Mouse (Mus musculus) forebrain, postnatal 0 days (tissue): ENCODE results near the gene Slc6a2. TPM values are rescaled to one million over a fixed set of nuclear protein-coding genes. Genes with fewer than 3 reads are reported as not detected.
A peak's percentile ranks its signal among the peaks of the same experiment; 100 is the strongest.

Experiments used
- ATAC-seq: fragments of 200-750 bp; cut with Nextera tagmentation; 2 replicates; pipeline ENCODE4 v1.8.0; 2017; ENCODE audit warnings: mild to moderate bottlenecking, moderate library complexity
- DNase-seq: peaks from one replicate; pipeline ENCODE4 v3.0.0-alpha.2; 2015
- H3K27ac ChIP-seq: fragments of 300-500 bp; sonication (generic); 2 replicates; pipeline ENCODE4 v1.5.1; 2014; ENCODE audit warnings: low read depth, mild to moderate bottlenecking, antibody characterized with exemption, low read length, moderate library complexity, mixed read lengths
- H3K27me3 ChIP-seq: fragments of 300-500 bp; sonication (generic); 2 replicates; pipeline ENCODE4 v1.6.1; 2014; ENCODE audit warnings: mild to moderate bottlenecking, low read length, mixed read lengths; ENCODE audit not compliant: insufficient read depth
- H3K36me3 ChIP-seq: fragments of 300-500 bp; sonication (generic); 2 replicates; pipeline ENCODE4 v1.6.1; 2014; ENCODE audit warnings: mild to moderate bottlenecking, moderate library complexity; ENCODE audit not compliant: insufficient read depth
- H3K4me1 ChIP-seq: fragments of 300-500 bp; sonication (generic); 2 replicates; pipeline ENCODE4 v1.6.1; 2014; ENCODE audit warnings: antibody characterized with exemption; ENCODE audit not compliant: insufficient read depth
- H3K4me2 ChIP-seq: fragments of 300-500 bp; sonication (generic); 2 replicates; pipeline ENCODE4 v1.6.1; 2014; ENCODE audit warnings: low read depth, mild to moderate bottlenecking, moderate library complexity
- H3K4me3 ChIP-seq: fragments of 300-500 bp; sonication (generic); 2 replicates; pipeline ENCODE4 v1.5.1; 2014; ENCODE audit warnings: low read depth, low read length, mixed read lengths
- H3K9ac ChIP-seq: fragments of 300-500 bp; sonication (generic); 2 replicates; pipeline ENCODE4 v1.6.1; 2014; ENCODE audit warnings: mild to moderate bottlenecking
- H3K9me3 ChIP-seq: fragments of 300-500 bp; sonication (generic); 2 replicates; pipeline ENCODE4 v1.6.1; 2016; ENCODE audit warnings: low read length
- CTCF ChIP-seq: sonication (generic); IDR thresholded peaks from 2 replicates; pipeline ENCODE4 v1.5.1; 2016; ENCODE audit warnings: antibody characterized with exemption, control low read depth, low read depth
- WGBS: fragments of 180-500 bp; shearing (Covaris S2); extraction: QIAGEN DNeasy Blood & Tissue Kit; methylation state at CpG from one replicate; pipeline ENCODE4 v1.1.7; 2014; 5-methylcytosine and 5-hydroxymethylcytosine counted together
- polyA plus RNA-seq: library from polyadenylated mRNA; unstranded; fragments of >200 nt; fragmentation: Nextera tagmentation; extraction: Ambion mirVana; gene quantifications from 2 replicates; pipeline ENCODE4 v1.2.1, GENCODE M21; 2015
- total RNA-seq: library from RNA; depleted of rRNA; stranded (reverse); fragments of >200 nt; gene quantifications from 2 replicates; pipeline ENCODE4 v1.2.3, GENCODE M21; 2014; rRNA removed

Slc6a2 gene
- 0.08 TPM in 1 of 2 replicates, not detected in the other for total RNA-seq
- polyA plus RNA-seq, result not detected in 2 replicates

DNA sequence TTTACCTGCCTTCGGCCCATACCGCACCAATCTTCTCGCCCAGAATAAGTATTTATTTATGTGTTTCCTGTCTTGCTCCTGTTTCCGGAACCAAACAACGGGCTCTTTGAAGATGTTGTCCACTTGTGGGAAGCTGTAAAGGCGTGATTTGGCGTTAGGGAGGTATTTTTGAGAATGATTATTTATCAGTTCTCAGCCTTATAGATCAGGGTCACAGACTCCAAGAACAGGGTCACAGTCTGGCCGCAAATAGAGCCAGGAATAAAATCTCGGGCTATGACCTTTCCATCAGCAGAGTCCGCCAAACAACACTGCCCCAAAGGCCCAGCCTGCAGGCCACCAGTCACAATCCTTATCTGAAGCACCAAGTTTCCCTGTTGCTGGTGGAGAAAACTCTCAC, at the start of gene Slc6a2:
TSS of gene Slc6a2 (plus strand) at position 301 of the 400 bp plus-strand sequence.
- DNase-seq (no peak), ATAC-seq (no peak)
- Histone ChIP-seq H3K4me2 (peak within 1 kb of the TSS; percentile 63), H3K9ac (no peak within 1 kb of the TSS), H3K27me3 (peaks cover 39% of the 10 kb centered on the region), H3K36me3 (no peaks in the 10 kb centered on the region), H3K4me1 (no peaks in the 10 kb centered on the region), H3K9me3 (no peaks in the 10 kb centered on the region), H3K27ac (no peak within 1 kb of the TSS), H3K4me3 (peak within 1 kb of the TSS; percentile 34)
- TF ChIP-seq CTCF, result no peak
- 76% methylated on average over 10 of the region's 10 CpGs for WGBS

DNA sequence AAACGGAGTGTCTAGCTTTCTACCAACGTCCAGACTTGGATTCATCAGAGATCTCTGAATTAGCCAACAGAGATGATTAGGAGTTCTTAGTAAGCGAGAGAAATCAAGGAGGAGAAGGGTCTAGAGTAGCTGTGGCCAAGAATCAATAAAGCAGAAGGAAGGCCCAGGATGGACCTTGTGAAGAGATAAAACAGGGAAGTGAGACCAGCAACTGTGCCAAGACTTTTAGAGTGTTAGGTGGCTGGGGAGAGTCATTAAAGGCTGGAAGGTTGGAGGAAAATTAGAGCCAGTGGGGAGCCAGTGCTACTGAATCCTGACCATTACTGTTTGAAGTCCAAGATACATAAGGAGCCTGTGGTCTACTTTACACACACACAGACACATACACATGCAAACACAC, 48.4 kb upstream of the Slc6a2 start:
- Histone ChIP-seq H3K36me3 (no peaks in the 10 kb centered on the region), H3K9me3 (no peaks in the 10 kb centered on the region), H3K27me3 (no peaks in the 10 kb centered on the region), H3K4me2 (no peak overlapping the region), H3K9ac (no peak overlapping the region), H3K27ac (no peak overlapping the region), H3K4me1 (no peaks in the 10 kb centered on the region), H3K4me3 (no peak overlapping the region)
- TF ChIP-seq CTCF, result no peak
- 74% methylated on average over 3 of the region's 3 CpGs for WGBS
- ATAC-seq (no peak), DNase-seq (no peak)

DNA sequence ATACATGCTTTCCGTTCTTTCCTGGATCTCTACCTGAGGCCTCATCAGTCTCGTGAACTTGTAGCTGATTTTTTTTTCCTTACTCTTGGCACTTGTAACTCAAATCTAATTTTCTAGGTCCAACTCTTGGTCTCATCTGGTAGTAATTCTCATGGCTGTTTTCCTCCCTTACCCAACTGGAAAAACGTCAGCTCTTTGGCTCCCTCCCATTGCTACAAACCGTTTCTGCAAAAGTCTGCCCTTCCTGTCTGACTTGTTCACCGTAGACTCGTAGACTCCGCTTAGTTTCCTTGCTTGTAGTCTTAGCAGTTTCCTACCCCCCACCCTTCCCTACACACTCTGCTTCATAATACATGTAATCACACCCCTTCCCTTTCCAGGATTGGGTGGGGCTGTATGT, 46.5 kb upstream of the Slc6a2 start:
- H3K9me3 ChIP-seq, result no peaks in the 10 kb centered on the region
- WGBS, result 90% methylated on average over 7 of the region's 7 CpGs
- ATAC-seq, result no peak
- no peak overlapping the region for H3K27ac ChIP-seq
- no peaks in the 10 kb centered on the region for H3K4me1 ChIP-seq
- H3K4me3 ChIP-seq, result no peak overlapping the region
- no peak for DNase-seq
- no peaks in the 10 kb centered on the region for H3K36me3 ChIP-seq
- H3K4me2 ChIP-seq, result no peak overlapping the region
- no peak for TF ChIP-seq CTCF
- no peaks in the 10 kb centered on the region for H3K27me3 ChIP-seq
- H3K9ac ChIP-seq, result no peak overlapping the region

DNA sequence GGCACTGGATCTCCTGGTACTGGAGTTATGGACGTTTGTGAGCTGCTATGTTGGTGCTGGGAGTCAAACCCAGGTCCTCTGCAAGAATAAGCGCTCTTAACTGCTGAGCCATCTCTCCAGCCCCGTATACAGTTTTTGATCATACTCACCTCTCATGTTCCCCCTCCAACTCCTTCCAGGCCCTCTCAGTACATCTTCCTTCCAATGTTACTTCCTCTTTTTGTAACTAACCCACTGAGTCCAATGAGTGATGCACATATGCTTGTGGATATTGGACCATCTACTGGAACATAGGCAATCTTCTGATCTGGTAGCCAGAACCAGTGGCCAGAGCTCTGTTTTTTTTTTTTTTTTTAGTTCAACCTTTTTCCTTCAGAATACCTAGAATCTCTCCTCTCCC, 43.8 kb upstream of the Slc6a2 start:
- DNase-seq (no peak), ATAC-seq (no peak)
- Histone ChIP-seq H3K4me1 (no peaks in the 10 kb centered on the region), H3K27me3 (no peaks in the 10 kb centered on the region), H3K36me3 (no peaks in the 10 kb centered on the region), H3K4me3 (no peak overlapping the region), H3K4me2 (no peak overlapping the region), H3K27ac (no peak overlapping the region), H3K9me3 (no peaks in the 10 kb centered on the region), H3K9ac (no peak overlapping the region)
- no peak for TF ChIP-seq CTCF
- WGBS, result 84% methylated on average over 3 of the region's 3 CpGs

DNA sequence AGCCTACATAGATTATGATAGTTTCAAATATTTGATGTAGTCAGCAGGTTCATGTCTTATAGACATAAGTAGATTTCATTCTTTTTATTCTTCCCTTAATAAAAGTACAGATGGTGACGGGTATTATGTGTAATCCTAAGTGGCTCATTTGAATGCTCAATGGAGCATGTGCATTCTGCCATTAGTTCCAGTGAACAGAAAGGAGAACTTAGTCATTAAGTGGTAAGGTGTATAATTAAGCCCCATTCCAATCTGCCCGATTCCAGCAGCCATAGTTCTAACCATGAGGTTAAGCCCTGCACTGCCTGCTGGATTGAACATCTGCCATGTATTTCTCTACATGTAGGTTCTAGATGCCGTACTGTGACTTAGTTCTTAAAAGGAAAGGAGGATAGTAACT, 38.1 kb upstream of the Slc6a2 start:
- Histone ChIP-seq H3K9ac (no peak overlapping the region), H3K27me3 (no peaks in the 10 kb centered on the region), H3K4me2 (no peak overlapping the region), H3K27ac (no peak overlapping the region), H3K36me3 (no peaks in the 10 kb centered on the region), H3K4me1 (no peaks in the 10 kb centered on the region), H3K9me3 (no peaks in the 10 kb centered on the region), H3K4me3 (no peak overlapping the region)
- TF ChIP-seq CTCF, result no peak
- ATAC-seq, result no peak
- WGBS, result 48% methylated on average over 3 of the region's 3 CpGs
- DNase-seq, result no peak

DNA sequence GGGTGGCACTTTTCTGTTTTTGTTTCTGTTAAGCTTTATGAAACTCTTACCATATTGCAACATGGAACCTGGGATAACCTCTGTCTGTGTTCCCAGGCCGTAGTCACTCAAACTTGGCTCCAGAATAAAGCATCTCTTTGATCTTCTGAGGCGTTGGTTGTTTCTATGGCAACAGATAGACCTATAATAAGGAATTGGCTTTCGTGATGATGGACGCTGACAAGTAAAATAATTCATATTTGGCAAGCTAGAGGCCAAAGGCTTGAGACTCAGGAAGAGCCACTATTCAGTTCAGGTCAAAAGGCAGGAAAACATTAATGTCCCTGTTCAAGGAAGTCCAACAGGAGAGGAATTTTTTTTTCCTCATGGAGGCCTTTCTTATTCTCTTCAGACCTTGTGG, 30.9 kb upstream of the Slc6a2 start:
- ATAC-seq, result no peak
- Histone ChIP-seq H3K4me2 (no peak overlapping the region), H3K4me1 (no peaks in the 10 kb centered on the region), H3K9ac (no peak overlapping the region), H3K4me3 (no peak overlapping the region), H3K36me3 (no peaks in the 10 kb centered on the region), H3K9me3 (no peaks in the 10 kb centered on the region), H3K27me3 (no peaks in the 10 kb centered on the region), H3K27ac (no peak overlapping the region)
- WGBS, result 71% methylated on average over 4 of the region's 4 CpGs
- no peak for DNase-seq
- TF ChIP-seq CTCF, result no peak

DNA sequence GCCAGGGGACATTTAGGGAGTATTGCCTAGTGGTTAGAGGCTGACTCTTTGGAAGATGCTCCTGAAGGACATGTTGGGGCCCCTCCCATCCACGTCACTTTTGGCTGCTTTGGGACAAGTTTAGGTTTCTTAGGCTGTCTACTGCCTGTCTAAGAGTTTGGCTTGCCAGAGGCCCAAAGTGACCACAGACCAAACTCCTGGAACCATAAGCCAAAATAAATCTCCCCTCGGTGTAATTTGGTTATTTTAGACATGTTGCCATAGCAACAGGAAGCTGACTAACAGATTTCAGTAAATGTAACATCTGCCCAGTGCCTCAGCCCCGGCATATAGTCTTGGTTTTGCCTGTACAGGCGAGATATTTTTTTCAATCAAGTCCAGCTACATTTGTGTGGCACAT, 21.8 kb upstream of the Slc6a2 start:
- 75% methylated on average over 4 of the region's 4 CpGs for WGBS
- no peak for TF ChIP-seq CTCF
- H3K9ac ChIP-seq, result no peak overlapping the region
- H3K4me2 ChIP-seq, result no peak overlapping the region
- H3K9me3 ChIP-seq, result no peaks in the 10 kb centered on the region
- ATAC-seq (no peak), DNase-seq (peak; percentile 4)
- H3K4me1 ChIP-seq, result no peaks in the 10 kb centered on the region
- no peak overlapping the region for H3K4me3 ChIP-seq
- no peaks in the 10 kb centered on the region; the same call in 1 of the 2 replicates for H3K27me3 ChIP-seq
- no peaks in the 10 kb centered on the region for H3K36me3 ChIP-seq
- no peak overlapping the region for H3K27ac ChIP-seq

DNA sequence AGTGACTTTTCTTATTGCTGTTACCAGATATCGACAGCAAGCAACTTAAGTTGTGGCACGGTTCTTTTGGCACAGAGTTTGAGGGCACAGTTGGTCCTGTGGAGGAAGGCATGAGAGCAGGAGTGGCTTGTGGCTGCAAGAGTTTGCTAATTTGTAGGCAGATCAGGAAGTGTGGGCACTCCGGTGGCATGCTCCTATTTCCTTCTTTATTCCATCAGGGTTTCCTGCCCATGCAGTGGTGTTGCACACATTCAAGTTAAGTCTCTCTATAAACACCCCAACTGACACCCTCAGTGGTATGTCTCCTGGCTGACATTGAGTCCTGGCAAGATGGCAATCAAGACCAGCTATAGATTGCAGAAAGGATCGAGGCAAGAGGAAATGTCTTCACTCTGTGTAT, 10.8 kb upstream of the Slc6a2 start:
- 89% methylated on average over 4 of the region's 4 CpGs for WGBS

More for the DNA sequence above, 10.8 kb upstream of the Slc6a2 start:
- DNase-seq (no peak), ATAC-seq (no peak)
- Histone ChIP-seq H3K36me3 (no peaks in the 10 kb centered on the region), H3K9me3 (no peaks in the 10 kb centered on the region), H3K4me1 (no peaks in the 10 kb centered on the region), H3K4me3 (no peak overlapping the region), H3K27ac (no peak overlapping the region), H3K4me2 (no peak overlapping the region), H3K9ac (no peak overlapping the region), H3K27me3 (no peaks in the 10 kb centered on the region)
- TF ChIP-seq CTCF, result no peak
